Mouse (Mus musculus): ENCODE results near the gene Fgf10.

GRCm38 (mm10) chr13:118713626-118714150, 44.1 kb downstream of the Fgf10 start:
- TF ChIP-seq CTCF (IDR thresholded peaks at IDR 0.05; ENCODE audit: extremely low read depth, insufficient read length, insufficient replicate concordance, low read depth, low read length), result no peak
- TF ChIP-seq POLR2A (IDR thresholded peaks at IDR 0.05; ENCODE audit: low read depth, low read length), result no peak

Data from small intestine, adult 2 months (tissue).